Mouse (Mus musculus): ENCODE measurements at regions not wholly inside any gene's neighbourhood (a gene's known extent, or its start where the extent isn't known, plus 50 kb on each side); places are given as distances from the start of the nearest gene placed in this dataset.

GRCm38 (mm10) chr11:21033234-21033822 lies 57.8 kb upstream of the Peli1 start:
- ATAC-seq (ENCODE audit: poor library complexity, severe bottlenecking) = no peak

GRCm38 (mm10) chr11:21033823-21034401 lies 57.2 kb upstream of the Peli1 start:
- ATAC-seq (ENCODE audit: poor library complexity, severe bottlenecking) = peak; percentile 93

- ATAC-seq (ENCODE audit: poor library complexity, severe bottlenecking) = no peak
Observed at GRCm38 (mm10) chr11:21036161-21036916, 54.8 kb upstream of the Peli1 start.

GRCm38 (mm10) chr11:21037267-21037906 lies 53.7 kb upstream of the Peli1 start:
- ATAC-seq (ENCODE audit: poor library complexity, severe bottlenecking) = no peak

GRCm38 (mm10) chr11:21041201-21041600 lies 49.9 kb upstream of the Peli1 start:
- ATAC-seq (ENCODE audit: poor library complexity, severe bottlenecking) = no peak
